Mouse (Mus musculus): ENCODE measurements around the gene Eef1e1.

GRCm38 (mm10) chr13:38672336-38672735 is 13.5 kb upstream of the Eef1e1 start:
- TF ChIP-seq POLR2A (IDR thresholded peaks at IDR 0.05; ENCODE audit: low read depth, low read length) (no peak), CTCF (IDR thresholded peaks at IDR 0.05; ENCODE audit: extremely low read depth, insufficient read depth, insufficient read length, insufficient replicate concordance) (no peak)

Data from spleen, adult 2 months (tissue).